Mouse (Mus musculus) brain, embryonic 14.5 days (tissue): ENCODE measurements at regions not wholly inside any gene's neighbourhood (a gene's known extent, or its start where the extent isn't known, plus 50 kb on each side); places are given as distances from the start of the nearest gene placed in this dataset.

Experiments
- CTCF ChIP-seq: fragments of 200-500 bp; IDR thresholded peaks from 2 replicates; pipeline ENCODE4 v1.5.1; 2012; ENCODE audit warnings: inconsistent platforms, mild to moderate bottlenecking, moderate library complexity, borderline replicate concordance; ENCODE audit not compliant: insufficient read depth, insufficient read length; ENCODE audit errors: extremely low read depth
- POLR2A ChIP-seq: fragments of 200-500 bp; IDR thresholded peaks from 2 replicates; pipeline ENCODE4 v1.6.1; 2012; ENCODE audit warnings: mild to moderate bottlenecking, inconsistent platforms, borderline replicate concordance; ENCODE audit not compliant: poor library complexity, insufficient read depth, insufficient read length, severe bottlenecking; ENCODE audit errors: extremely low read depth

DNA sequence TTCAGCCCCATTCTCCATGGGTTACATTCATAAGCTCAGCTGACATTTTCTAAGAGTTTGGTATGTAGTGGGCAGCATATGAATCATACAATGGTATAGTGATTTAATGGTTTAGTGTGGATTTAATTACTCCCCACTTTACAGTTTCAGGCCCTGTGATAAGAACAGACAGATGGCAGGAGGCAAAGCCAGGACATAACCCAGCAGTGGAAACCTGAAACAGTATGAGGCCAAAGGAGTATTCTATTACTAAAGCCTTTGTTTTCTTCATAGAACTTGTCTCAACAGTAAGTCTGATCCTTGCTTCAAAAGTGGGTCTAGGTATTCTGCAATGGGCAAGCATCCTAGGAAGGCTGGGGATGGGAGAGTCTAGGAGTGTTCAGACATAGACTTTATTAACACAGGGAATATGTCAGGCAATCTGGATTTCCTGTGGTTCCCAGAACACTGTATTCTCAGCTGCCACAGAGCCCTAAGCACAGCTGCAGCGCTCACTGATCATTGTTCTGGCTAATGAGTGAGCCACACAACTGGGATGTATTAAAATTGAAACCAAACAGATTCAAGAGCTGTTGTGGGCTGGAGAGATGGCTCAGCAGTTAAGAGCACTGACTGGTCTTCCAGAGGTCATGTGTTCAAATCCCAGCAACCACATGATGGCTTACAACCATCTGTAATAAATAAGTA lies 604.6 kb downstream of the Diaph3 start:
- TF ChIP-seq CTCF = no peak
- TF ChIP-seq POLR2A = no peak
